Mouse (Mus musculus) MEL (cell line): ENCODE results near the gene Rhox2f. TPM values are rescaled to one million over a fixed set of nuclear protein-coding genes. Genes with fewer than 3 reads are reported as not detected.

Experiments
- polyA plus RNA-seq, 2 experiments: library from polyadenylated mRNA; stranded (reverse) in 1 of 2; unstranded in 1 of 2; fragments of >175 nt in 1 of 2; fragments of >200 nt in 1 of 2; gene quantifications; 2 replicates each; pipeline versions ENCODE4 v1.2.1 to v1.2.4; 2012; ENCODE audit warnings: low replicate concordance in 2 of 2, low read depth in 1 of 2; ENCODE audit not compliant: insufficient read length in 2 of 2, insufficient read depth in 1 of 2, missing spikeins in 1 of 2
- total RNA-seq: library from RNA; depleted of rRNA; stranded (reverse); fragments of 300-350 nt; gene quantifications from 2 replicates; pipeline ENCODE4 v1.2.3, GENCODE M21; 2012; rRNA removed

Gene Rhox2f
- total and polyA plus RNA-seq, 3 experiments, result not detected

Other genes with a start within 250 kb of the Rhox2f start
- gene Rhox3a2, start 191.4 kb upstream of the Rhox2f start, total RNA-seq, result not detected in 2 replicates
- not detected for gene Rhox3a2, start 191.4 kb upstream of the Rhox2f start, polyA plus RNA-seq
- gene Rhox4a2, start 180.6 kb upstream of the Rhox2f start, total RNA-seq, result not detected in 2 replicates
- gene Rhox4a2, start 180.6 kb upstream of the Rhox2f start, polyA plus RNA-seq, result not detected
- not detected in 2 replicates for gene Rhox2b, start 159.3 kb upstream of the Rhox2f start, total RNA-seq
- not detected for gene Rhox2b, start 159.3 kb upstream of the Rhox2f start, polyA plus RNA-seq
- gene Rhox4b, start 138.9 kb upstream of the Rhox2f start, total RNA-seq, result not detected in 2 replicates
- not detected for gene Rhox4b, start 138.9 kb upstream of the Rhox2f start, polyA plus RNA-seq
- not detected in 2 replicates for gene Rhox2c, start 117.7 kb upstream of the Rhox2f start, total RNA-seq
- gene Rhox2c, start 117.7 kb upstream of the Rhox2f start, polyA plus RNA-seq, result not detected
- gene Rhox3c, start 112.8 kb upstream of the Rhox2f start, total RNA-seq, result not detected in 2 replicates
- gene Rhox3c, start 112.8 kb upstream of the Rhox2f start, polyA plus RNA-seq, result not detected
- gene Rhox4c, start 91.1 kb upstream of the Rhox2f start, total RNA-seq, result not detected in 2 replicates
- gene Rhox4c, start 91.1 kb upstream of the Rhox2f start, polyA plus RNA-seq, result not detected
- gene Rhox2d, start 78.0 kb upstream of the Rhox2f start, total RNA-seq, result not detected in 2 replicates
- gene Rhox2d, start 78.0 kb upstream of the Rhox2f start, polyA plus RNA-seq, result not detected
- gene Rhox4d, start 57.0 kb upstream of the Rhox2f start, total RNA-seq, result not detected in 2 replicates
- not detected for gene Rhox4d, start 57.0 kb upstream of the Rhox2f start, polyA plus RNA-seq
- gene Rhox2e, start 41.0 kb upstream of the Rhox2f start, total RNA-seq, result not detected in 2 replicates
- not detected for gene Rhox2e, start 41.0 kb upstream of the Rhox2f start, polyA plus RNA-seq
- not detected in 2 replicates for gene Rhox3e, start 29.4 kb upstream of the Rhox2f start, total RNA-seq
- not detected for gene Rhox3e, start 29.4 kb upstream of the Rhox2f start, polyA plus RNA-seq
- not detected in 2 replicates for gene Rhox4e, start 14.0 kb upstream of the Rhox2f start, total RNA-seq
- not detected for gene Rhox4e, start 14.0 kb upstream of the Rhox2f start, polyA plus RNA-seq
- gene Rhox3f, start 9.6 kb downstream of the Rhox2f start, total RNA-seq, result not detected in 2 replicates
- not detected for gene Rhox3f, start 9.6 kb downstream of the Rhox2f start, polyA plus RNA-seq
- not detected in 2 replicates for gene Rhox4f, start 36.3 kb downstream of the Rhox2f start, total RNA-seq
- gene Rhox4f, start 36.3 kb downstream of the Rhox2f start, polyA plus RNA-seq, result not detected
- gene Rhox3g, start 57.2 kb downstream of the Rhox2f start, total RNA-seq, result not detected in 2 replicates
- gene Rhox3g, start 57.2 kb downstream of the Rhox2f start, polyA plus RNA-seq, result not detected
- gene Rhox2g, start 72.1 kb downstream of the Rhox2f start, total RNA-seq, result not detected in 2 replicates
- gene Rhox2g, start 72.1 kb downstream of the Rhox2f start, polyA plus RNA-seq, result not detected
- not detected in 2 replicates for gene Rhox4g, start 79.9 kb downstream of the Rhox2f start, total RNA-seq
- gene Rhox4g, start 79.9 kb downstream of the Rhox2f start, polyA plus RNA-seq, result not detected
- gene Rhox3h, start 97.4 kb downstream of the Rhox2f start, total RNA-seq, result not detected in 2 replicates
- not detected for gene Rhox3h, start 97.4 kb downstream of the Rhox2f start, polyA plus RNA-seq
- gene Rhox2h, start 101.9 kb downstream of the Rhox2f start, total RNA-seq, result not detected in 2 replicates
- not detected for gene Rhox2h, start 101.9 kb downstream of the Rhox2f start, polyA plus RNA-seq
- gene Rhox5, start 233.4 kb downstream of the Rhox2f start, total RNA-seq, result 0.23 TPM in 1 of 2 replicates, not detected in the other
- not detected for gene Rhox5, start 233.4 kb downstream of the Rhox2f start, polyA plus RNA-seq